Mouse (Mus musculus) c-Kit-positive CD71-positive TER-119-positive erythroid progenitor cells, embryonic 14.5 days (primary cell): Measurements from ENCODE around the gene Dpy19l3.

ENCODE experiments used
- DNase-seq: peaks from one replicate; pipeline ENCODE4 v3.0.0-alpha.2; 2013; ENCODE audit warnings: low spot score

Gene Dpy19l3

GRCm38 (mm10) chr7:35754033-35754885, at the start of gene Dpy19l3:
Gene Dpy19l3 (minus strand): TSS chr7:35754454.
- peak; percentile 70 for DNase-seq

GRCm38 (mm10) chr7:35802906-35803595, 48.8 kb upstream of the Dpy19l3 start, which contains the start of gene Zfp507:
Gene Zfp507 (minus strand): TSS chr7:35803003.
- peak; percentile 84 for DNase-seq

- DNase-seq: peak; percentile 32
Observed at GRCm38 (mm10) chr7:35802201-35802905, 48.1 kb upstream of the Dpy19l3 start.

GRCm38 (mm10) chr7:35796123-35796522, 41.9 kb upstream of the Dpy19l3 start:
- DNase-seq: no peak

GRCm38 (mm10) chr7:35794145-35794664, 40.0 kb upstream of the Dpy19l3 start:
- DNase-seq: no peak

- DNase-seq: peak; percentile 45
Observed at GRCm38 (mm10) chr7:35792150-35792848, 38.0 kb upstream of the Dpy19l3 start.

GRCm38 (mm10) chr7:35790926-35791325, 36.7 kb upstream of the Dpy19l3 start:
- DNase-seq: no peak

- no peak for DNase-seq
Observed at GRCm38 (mm10) chr7:35790201-35790600, 35.9 kb upstream of the Dpy19l3 start.

- DNase-seq: no peak
Observed at GRCm38 (mm10) chr7:35785579-35785978, 31.3 kb upstream of the Dpy19l3 start.

GRCm38 (mm10) chr7:35782252-35782651, 28.0 kb upstream of the Dpy19l3 start:
- DNase-seq: no peak

GRCm38 (mm10) chr7:35774127-35774526, 19.9 kb upstream of the Dpy19l3 start:
- no peak for DNase-seq

- DNase-seq: no peak
Observed at GRCm38 (mm10) chr7:35772347-35772746, 18.1 kb upstream of the Dpy19l3 start.

GRCm38 (mm10) chr7:35771106-35771505, 16.9 kb upstream of the Dpy19l3 start:
- DNase-seq: no peak

GRCm38 (mm10) chr7:35770122-35770521, 15.9 kb upstream of the Dpy19l3 start:
- DNase-seq: peak; percentile 15

GRCm38 (mm10) chr7:35764461-35764860, 10.2 kb upstream of the Dpy19l3 start:
- no peak for DNase-seq

- DNase-seq: no peak
Observed at GRCm38 (mm10) chr7:35761801-35762200, 7.5 kb upstream of the Dpy19l3 start.

GRCm38 (mm10) chr7:35759602-35760001, 5.3 kb upstream of the Dpy19l3 start:
- peak; percentile 24 for DNase-seq

GRCm38 (mm10) chr7:35756510-35757440, 2.5 kb upstream of the Dpy19l3 start:
- peak; percentile 22 for DNase-seq

- peak; percentile 10 for DNase-seq
Observed at GRCm38 (mm10) chr7:35754886-35755168, 573 bp upstream of the Dpy19l3 start.

GRCm38 (mm10) chr7:35753319-35754032, 778 bp downstream of the Dpy19l3 start:
- no peak for DNase-seq
